Mouse (Mus musculus): ENCODE data around the gene Glis2.

The Glis2 gene

DNA sequence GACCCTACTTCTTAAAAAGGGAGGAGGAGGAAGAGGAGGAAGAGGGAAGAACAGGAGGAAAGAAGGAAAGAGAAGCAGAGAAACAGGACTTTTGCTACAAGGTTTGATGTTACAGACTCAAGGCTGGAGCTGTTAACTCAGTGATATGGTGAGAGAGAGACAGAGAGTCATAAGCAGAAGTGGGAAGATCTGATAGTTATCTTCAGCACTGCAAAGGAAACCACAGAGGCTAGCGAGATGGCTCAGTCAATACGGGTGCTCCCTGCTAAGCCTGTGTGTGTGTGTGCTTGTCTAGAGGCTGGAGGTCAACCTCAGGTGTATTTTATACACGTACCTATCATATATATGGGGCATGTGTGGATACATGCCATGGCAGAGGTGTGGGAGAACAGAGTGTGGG, 10.7 kb upstream of the Glis2 start:
- DNase-seq (ENCODE audit: low spot score) = no peak

DNA sequence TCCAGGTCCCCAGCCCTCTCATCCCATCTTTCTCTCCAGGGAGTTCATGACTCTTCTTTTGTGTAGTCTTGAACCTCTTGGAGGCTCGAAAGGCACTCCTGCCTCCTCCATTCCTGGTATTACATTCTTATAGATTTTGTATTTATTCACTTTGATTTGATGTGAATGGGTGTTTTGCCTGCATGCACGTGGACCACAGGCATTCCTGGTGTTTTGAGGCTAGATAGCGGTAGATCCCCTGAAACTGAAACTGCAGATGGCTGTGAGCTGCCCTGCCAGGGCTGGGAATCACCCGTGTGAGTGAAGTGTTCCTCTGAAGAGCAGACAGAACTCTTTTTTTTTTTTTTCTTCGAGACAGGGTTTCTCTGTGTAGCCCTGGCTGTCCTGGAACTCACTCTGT, 10.1 kb upstream of the Glis2 start:
- no peak for DNase-seq (ENCODE audit: low spot score)

DNA sequence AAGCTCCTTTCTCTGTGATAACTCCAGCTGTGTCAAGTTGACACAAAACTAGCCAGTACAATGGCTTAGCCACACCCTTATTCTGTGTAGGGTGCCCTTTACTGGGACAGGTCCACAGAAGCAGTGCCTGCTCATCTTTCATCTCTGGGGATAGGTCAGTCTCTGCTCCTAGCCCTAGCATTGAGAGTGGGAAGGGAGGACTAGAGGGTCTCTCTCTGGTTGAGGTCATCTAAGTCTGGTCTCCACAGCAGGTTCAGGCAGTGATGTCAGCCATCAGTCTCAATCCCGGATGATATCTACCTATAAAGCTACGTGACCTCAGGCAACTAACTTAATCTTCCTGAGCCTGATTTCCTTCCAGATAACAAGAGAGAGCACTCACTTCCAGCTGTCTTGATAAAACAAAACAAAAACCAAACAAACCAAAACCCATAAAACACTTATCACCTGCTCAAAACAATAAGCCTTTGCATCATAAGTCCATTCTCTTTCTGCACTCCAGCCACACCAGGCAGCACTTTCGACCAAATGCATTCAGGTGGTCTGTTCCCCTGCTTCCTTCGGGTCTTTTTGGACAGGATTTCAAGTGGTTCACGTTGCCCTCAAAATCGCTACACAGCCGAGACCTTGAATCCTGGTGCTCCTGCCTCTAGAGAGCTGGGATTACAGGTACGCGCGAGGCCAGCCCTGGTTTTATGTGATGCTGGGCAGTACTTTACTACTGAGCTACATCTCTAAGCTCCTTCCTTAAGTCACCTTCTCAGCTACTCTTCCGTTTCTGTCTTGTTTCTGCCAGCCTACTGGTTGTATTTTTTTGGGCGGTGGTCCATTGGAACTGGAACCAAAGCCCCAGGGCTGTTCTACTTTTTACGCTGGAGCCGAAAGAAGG, 8.6 kb upstream of the Glis2 start:
- DNase-seq (ENCODE audit: low spot score) = no peak

DNA sequence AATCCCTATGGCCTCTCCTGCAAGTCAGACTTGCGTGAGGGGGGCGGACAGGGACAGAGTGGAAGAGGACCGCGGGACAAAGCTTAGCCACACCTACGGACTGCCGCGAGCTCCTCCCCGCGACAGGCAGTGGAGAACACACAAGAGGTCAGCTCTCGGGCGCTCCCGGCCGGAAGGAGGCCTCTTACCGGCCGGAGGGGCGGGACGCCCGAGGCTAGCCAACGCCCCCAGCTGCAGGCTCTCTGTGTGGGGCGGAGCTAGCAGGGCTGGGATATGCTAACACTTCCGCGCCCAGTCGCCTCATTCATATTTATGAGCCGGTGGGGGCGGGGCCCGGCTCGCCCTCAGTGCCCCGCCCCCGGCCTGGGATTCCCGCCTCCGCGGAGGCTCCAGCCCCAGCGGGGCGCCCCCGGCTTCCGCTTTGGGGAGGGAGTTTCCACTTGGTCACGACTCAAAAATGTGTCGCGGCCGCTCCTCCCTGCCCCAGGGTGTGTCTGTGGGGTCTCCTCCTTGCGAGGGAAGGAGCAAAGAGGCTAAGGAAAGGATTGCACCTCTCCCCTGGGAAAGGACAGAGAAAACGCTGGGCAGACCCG, 7.9 kb upstream of the Glis2 start:
- peak; percentile 88 for DNase-seq (ENCODE audit: low spot score)

DNA sequence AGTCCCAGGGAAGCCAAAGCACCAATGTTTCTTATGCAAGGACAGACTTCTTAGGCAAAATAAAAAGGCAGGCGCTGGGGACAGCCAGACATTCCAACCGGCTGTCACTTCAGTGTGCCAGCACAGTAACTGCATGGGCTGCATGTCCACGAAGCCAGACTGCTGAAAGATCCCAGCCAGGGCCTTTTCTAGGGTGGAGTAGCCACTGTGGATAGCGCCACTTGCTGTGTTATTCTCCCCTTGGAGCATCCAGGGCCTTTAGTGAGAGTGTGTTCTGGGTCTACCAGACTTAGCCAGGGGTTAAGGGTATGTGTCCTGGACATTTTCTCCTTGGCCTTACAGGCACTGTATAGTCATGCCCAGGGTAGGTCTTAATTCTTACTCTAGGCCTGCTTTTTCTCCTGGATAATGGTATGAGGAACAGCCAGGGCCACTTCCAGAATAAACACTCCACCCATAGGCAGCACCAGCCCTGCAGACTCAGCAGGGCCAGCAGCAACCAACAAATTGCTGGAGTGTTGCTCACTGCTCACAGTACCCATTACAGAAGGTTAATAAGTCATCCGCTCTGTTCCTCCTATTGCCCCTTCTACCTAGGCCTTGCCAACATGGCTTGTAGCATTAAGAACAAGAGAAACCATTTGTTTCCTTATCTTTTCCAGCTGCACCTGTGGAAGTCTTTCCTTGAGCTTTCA, 6.8 kb upstream of the Glis2 start:
- DNase-seq (ENCODE audit: low spot score) = no peak

DNA sequence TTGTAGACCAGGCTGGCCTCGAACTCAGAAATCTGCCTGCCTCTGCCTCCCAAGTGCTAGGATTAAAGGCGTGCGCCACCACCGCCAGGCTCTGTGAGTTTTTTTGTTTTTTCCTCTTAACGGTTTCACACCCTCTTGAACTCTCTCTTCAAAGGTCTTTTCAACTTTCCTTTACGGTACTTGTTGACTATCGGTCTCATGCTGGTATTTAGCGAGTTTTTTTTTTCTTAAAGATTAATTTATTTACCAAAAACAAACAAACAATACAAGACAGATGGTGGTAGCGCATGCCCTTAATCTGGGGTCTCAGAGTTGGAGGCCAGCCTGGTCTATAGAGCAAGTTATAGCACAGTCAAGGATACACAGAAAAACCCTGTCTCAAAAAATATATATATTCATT, 4.3 kb upstream of the Glis2 start:
- no peak for DNase-seq (ENCODE audit: low spot score)

DNA sequence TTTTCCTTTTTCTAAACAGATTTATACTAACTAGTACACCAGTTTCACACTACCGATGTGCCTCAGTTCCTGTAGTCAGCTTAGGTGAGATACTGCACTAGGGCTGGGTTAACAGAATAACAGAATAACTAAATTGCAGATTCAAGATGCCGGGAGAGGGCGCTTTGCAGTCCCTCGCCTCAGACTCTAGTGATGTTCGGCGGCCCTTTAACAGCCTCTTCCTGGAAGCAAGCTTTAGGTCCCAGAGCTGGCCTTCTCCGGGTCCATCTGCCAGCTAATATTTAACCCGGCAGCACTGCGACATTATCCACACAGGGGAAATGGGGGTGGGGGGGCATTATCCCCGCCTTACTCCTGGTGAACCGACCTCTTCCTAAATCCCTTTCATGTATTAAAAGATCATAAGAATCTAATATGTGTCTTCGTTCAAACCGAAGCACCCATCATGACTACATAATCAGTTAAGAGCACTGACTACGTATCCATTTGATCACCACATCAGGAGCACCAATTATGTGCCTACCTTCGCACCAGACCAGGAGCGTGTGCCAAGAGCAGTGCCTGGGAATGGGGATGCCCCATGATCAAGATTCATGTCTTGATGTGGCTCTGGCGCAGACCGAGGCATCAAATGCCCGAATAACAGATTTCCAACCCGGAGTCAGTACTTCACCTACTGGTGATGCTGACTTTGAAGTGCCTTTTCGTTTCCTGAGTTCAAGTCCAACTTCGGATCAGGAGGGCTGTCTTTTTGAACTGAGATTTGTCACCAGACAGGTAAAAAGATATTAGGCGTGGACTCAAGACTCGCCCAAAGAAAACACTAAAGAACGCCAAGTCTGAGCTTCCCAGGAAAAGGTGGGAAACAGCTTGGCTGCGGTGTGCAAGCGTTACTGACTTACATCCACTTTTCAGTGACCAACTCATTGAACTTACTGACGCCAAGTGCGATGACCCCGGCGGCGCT, 1.3 kb upstream of the Glis2 start:
- DNase-seq (ENCODE audit: low spot score) = no peak

DNA sequence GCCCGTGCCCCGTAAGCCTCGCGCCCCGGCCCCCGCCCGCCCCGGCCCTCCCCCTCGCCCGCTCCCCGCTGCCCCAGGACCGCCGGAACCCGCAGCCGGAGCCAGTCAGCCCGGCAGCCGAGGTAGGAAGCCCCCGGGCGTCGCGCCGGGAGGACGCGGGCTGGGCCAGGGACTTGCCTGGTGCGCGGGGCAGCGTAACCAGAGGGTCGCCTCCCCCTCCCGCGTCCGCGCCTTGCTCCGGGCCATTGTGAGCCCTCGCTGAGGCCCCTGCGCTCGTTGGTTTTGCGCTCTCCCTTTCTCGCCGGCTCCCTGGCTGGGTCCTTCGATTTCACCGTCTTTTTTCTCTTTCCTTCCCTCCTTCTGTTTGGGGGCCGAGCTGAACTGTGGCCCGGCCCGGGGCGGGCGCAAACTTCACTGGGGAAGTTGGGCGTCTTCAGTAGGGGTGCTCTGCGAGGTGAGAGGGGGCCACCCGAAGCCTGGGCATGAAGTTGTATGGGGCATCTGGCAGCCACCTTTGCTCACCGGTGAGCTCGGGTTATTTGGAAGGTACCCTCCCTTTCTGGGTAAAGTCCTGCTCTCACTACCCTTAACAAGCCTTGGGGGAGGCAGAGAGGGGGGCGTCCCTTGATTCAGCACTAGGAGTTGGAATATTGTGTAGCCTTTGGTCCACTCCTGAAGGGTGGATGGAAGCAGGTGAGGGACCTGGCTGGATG, 457 bp downstream of the Glis2 start:
- DNase-seq (ENCODE audit: low spot score) = no peak

DNA sequence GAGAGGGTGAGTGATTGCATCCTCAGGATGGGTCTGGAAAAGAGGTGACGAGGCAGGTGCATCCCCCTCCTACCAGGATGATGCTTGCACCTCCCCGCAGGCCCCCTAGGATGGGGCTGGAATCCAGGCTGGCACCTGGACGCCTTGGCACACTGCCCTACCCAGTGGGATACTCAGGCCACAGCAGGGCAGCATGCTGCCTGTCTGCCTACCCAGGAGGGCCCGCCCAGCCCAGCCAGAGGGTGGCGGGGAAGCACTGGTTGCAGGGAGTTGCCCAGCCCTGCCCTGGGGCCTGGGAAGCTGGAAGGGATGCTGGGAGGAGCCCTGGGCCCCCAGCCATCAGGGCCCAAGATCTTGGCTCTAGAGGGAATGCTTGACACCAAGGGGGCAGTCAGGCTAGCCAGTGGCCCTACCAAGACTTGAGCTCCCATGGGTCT, 1.0 kb downstream of the Glis2 start:
- no peak for DNase-seq (ENCODE audit: low spot score)

DNA sequence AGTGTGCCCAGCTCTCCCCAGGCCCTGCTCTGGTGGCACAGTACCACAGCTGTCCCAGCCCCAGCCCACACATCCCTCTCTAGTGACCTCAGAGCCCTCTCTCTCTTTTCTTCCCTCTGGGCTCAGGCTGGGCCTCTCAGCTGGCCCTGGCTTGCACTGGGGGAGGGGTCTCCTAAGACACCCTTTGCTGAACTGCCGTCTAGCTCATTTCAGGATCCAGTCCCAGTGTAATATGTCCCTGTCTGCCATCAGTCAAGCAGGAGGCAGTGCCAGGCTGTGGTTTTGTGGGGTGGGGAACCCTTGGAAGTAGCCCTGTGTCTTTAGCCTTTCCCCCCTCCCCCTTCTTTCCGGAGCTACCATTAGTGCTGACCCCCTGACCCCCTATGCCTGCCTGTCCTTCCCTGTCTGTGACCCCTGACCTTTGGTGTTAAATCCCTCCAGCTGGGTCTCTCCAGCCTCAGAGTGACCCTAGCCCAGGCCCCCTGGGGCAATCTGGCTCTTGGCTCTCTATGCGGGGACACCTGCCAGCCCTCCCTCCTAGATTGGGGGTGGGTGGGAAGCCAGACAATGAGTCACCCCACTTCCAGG, 1.7 kb downstream of the Glis2 start:
- DNase-seq (ENCODE audit: low spot score) = no peak

DNA sequence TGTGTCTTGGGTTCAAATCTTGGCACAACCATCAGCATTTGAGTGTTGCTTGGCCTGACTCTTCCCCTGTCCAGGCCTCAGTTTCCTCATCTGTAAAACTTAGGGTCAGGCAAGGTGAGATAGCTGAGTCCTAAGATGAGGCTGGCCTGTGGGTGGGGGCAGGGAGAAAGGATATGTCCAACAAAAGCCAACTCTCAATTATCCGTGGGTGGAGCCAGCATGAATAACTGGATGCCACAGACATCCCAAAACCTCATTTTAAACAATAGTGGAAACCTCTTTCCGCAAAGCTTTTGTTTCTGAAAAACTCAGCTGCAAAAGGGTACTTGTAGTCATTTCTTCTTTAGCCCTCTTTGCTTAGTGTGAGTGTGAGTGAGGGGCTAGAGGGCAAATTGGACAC, 2.3 kb downstream of the Glis2 start:
- no peak for DNase-seq (ENCODE audit: low spot score)

DNA sequence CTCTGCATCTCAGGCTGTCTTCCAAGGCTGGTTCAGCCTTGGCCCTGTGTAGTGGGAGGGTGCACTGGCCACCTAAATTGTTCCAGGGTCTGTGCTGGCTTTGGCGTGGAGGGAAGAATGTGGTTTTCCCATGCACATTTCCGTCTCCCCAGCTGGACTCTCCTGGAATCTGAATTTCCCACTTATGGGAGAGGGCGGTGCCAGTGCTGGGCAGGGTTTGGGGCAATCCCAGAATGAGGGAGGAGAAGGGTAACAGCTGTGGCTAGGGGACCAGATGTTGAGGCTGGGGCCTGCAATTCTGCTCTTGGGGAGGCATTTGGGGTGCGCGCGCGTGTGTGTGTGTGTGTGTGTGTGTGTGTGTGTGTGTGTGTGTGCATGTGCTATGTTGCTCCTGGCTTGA, 2.8 kb downstream of the Glis2 start:
- no peak for DNase-seq (ENCODE audit: low spot score)

DNA sequence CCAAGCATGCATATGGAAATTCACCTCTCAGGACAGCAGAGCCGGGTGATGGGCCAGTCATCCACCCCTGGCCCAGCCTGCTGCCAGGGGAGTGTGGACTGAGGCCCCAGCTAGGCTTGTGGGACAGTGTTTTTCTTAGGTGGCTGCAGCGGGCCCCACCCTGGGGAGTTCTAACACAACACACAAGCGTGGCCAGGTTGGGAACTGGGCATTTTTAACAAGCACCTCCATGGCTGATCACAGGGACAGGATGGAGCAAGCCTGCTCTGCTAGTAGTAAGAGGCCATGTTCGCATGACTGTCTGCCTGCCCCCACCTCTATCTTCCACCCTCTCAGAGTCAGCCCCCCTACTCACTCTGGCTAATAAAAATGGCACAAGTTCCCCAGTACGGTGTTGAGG, 3.5 kb downstream of the Glis2 start:
- DNase-seq (ENCODE audit: low spot score) = no peak

DNA sequence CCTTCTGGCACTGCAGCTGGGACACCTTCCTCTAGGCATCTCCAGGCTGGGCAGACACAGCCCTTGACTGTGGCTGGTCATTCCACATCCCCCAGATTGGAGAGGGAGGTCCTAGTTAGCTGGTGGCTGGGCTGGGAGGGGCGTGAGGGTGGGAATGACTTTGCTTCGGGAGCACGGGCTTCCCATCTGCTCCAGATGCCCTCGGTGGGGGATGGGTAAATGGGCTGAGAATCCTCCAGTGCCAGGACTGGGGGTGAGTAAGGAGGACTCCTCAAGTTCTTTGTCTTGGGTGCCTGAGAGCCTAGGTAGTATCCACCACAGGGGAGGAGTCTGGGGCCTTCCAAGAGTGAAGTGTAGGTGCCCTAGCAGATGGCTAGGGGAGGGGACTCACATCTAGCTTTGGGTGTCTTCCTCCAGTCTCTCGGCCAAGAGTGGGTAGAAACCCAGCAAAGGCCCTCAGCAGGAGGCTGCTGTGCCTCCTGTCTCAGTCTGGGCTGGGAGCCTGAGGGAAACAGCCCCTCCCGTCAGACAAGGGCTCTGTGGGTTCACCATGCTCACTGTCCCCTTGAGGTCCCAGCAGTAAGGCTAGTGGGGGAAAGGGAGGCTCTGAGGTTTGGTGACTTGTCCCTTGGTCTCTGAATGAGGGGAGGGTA, 4.5 kb downstream of the Glis2 start:
- peak; percentile 7 for DNase-seq (ENCODE audit: low spot score)

DNA sequence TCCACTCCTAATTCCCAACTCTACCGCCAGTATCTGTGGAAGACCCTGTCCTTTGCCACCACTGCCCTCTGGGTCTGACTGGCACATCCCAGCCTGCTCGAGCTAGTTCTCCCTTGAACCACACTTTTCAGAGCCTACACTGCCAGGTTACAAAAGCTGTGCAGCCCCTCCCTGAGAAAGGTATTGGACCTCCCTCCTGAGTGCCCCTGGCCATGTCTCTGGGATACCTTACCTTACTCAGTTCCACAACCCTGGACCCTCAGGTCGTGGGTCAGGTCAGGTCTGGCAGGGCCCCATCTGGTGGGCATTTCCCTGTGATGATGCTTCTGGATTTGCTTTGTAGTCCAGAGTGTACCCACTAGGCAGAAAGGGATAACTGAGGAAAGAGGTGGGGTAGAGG, 5.1 kb downstream of the Glis2 start:
- no peak for DNase-seq (ENCODE audit: low spot score)

DNA sequence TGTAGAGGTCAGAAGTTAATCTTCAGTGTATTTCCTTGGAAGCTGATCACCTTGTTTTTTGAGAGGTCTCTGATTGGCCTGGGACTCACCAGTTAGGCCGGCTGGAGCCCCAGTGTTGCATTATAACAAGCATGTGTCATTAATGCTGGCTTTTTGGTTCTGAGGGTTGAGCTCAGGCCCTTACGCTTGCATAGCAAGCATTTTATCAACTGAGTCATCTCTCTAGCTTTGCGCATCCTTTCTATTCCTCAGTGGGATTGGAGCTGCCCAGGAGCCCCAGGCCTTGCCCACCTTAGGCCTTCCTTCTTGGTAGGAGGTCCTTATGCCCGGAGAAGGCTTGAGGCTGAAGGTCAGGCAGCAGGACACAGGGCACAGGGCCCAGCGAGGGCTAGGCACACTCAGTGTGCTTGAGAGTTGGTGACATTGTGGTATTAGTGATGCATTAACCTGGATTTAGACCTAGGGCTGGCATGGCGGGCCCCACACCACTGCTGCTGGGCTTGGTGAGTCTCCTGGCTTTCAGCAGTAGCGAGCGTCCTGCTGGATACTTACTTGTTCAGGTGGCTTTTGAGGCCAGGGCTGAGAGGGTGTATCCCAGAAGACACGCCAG, 6.3 kb downstream of the Glis2 start:
- no peak for DNase-seq (ENCODE audit: low spot score)

DNA sequence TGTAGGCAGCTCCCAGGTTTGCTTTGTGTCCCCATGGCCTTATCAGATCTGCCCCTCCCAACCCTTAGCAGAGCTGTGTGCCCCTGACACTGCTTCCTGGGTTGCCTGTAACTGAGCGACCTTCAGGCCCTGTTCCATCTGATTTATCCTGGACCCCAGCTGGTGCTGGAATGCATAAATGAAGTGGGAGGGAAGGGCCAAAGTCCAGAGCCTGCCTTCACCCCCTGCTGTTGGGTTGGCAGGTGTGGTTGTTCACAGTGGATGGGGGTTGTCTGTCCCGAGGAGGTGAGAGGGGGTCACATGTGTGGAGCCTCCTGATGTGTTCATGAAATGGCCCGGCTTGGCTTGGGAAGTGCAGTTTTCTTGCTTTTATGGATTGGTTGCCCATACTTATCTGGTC, 7.7 kb downstream of the Glis2 start:
- no peak for DNase-seq (ENCODE audit: low spot score)

DNA sequence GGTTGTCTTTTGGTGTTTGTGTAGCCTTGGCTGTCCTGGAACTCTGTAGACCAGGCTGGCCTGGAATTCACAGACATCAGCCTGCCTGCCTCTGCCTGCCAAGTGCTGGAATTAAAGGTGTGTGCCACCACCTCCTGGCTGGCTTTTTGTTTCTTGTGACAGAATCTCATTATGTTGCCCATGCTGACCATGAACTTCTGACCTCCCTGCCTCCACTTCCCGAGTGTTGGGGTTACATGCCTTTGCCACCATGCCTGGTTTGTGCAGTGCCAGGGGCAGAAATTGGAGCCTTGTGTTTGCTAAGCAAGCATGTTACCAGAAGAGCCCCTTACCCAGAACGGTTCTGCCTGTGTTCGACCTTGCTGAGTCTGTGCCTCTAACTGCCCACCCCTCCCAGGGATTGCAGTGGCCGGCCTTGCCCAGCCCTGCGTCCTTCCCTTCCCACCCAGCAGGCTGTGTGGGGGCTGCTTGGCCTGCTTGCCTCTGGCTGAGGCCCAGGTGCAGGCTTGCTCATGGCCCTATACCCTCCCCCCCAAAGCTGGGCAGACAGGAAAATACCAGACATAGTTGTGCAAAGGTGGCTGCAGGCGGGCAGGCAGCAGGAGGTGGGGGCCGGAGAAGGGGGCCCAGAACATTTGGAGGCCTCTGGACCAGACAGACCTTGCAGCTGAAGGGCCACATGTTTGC, 8.4 kb downstream of the Glis2 start:
- DNase-seq (ENCODE audit: low spot score) = no peak

DNA sequence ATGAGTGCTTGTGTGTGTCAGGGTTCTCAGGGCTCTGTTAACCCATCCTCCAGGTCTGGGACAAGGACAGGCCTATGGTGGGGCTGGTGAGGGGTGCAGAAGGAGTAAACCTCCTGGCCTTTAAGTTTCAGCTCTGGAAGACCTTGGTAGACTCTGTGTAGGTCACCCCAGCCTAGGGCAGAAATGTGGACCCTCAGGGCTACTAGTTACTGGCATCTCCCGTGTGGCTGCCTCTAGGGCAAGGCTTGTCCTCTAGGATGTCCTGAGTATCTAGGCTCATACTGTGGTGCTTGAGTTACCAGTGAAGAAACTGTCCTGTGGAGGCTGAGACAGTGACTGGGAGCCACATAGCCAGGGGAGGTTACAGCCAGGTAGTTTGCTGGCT, 8.9 kb downstream of the Glis2 start:
- DNase-seq (ENCODE audit: low spot score) = no peak

Measured in urinary bladder, postnatal 10 days (tissue).